Mouse (Mus musculus) granulocyte monocyte progenitor cell, adult 5-6 weeks (primary cell): ENCODE measurements around the gene Klf16. TPM values are rescaled to one million over a fixed set of nuclear protein-coding genes. Genes with fewer than 3 reads are reported as not detected.

Experiments used
- ATAC-seq: replicated peaks from 2 replicates; pipeline ENCODE4 v1.8.0; 2016; ENCODE audit warnings: mild to moderate bottlenecking, moderate TSS enrichment, inconsistent platforms; ENCODE audit not compliant: poor library complexity, severe bottlenecking
- total RNA-seq, 2 experiments: library from RNA; stranded (forward) in 1 of 2; stranded (reverse) in 1 of 2; fragments of 200-712, 200-1000 nt in 1 of 2; fragments of >200 nt in 1 of 2; fragmentation: Nextera tagmentation in 1 of 2; gene quantifications; 2 replicates each; pipeline ENCODE4 v1.2.3; 2014 to 2017

The Klf16 gene
- total RNA-seq, 2 experiments from 2014 or later = 6.8 to 9.3 TPM

- ATAC-seq = peak; percentile 55
Observed at GRCm38 (mm10) chr10:80578131-80578750, 1.1 kb upstream of the Klf16 start.

- peak; percentile 12; the same call in 1 of the 2 replicates for ATAC-seq
Observed at GRCm38 (mm10) chr10:80576351-80577194, 548 bp downstream of the Klf16 start.

GRCm38 (mm10) chr10:80575925-80576324, 1.2 kb downstream of the Klf16 start:
- no peak for ATAC-seq

GRCm38 (mm10) chr10:80574896-80575295, 2.2 kb downstream of the Klf16 start:
- no peak for ATAC-seq

DNA sequence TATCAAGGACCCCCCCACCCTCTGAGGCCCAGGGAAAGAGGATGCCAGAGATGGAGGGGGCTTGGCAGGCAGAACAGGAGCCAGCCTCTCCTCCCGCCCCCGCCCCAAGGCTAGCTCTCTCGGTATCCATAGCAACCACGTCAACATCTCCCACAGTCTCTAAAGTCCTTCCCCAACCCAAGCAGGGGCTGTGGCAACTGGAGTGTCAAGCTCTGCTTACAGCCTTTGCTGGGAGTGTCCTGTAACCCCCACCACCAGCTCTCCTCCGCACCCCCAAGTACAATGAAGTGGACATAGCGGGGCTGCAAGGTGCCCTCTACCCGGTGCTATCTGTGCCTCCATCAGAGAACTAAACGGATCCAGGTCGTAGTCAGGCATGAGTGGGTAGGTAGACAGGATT, 3.2 kb downstream of the Klf16 start:
- no peak for ATAC-seq

DNA sequence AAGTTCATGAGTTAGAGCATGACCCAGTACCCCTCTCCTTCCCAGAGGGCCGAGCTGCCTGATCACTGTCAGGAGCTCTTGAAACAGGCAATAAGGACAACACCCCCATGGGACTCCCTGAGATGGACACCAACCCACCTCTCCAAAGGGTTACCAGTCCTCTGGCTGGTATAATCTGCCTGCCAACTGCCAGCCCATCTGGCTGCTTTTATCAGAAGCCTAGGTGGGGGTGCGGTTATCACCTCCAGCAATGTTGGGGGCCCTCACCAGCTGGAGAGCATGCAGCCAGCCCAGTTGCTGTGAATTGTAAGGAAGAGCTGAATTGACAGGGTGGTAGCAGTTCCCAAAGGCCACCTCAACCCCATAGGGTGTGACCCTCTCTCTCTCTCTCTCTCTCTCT, 4.6 kb downstream of the Klf16 start:
- no peak for ATAC-seq

DNA sequence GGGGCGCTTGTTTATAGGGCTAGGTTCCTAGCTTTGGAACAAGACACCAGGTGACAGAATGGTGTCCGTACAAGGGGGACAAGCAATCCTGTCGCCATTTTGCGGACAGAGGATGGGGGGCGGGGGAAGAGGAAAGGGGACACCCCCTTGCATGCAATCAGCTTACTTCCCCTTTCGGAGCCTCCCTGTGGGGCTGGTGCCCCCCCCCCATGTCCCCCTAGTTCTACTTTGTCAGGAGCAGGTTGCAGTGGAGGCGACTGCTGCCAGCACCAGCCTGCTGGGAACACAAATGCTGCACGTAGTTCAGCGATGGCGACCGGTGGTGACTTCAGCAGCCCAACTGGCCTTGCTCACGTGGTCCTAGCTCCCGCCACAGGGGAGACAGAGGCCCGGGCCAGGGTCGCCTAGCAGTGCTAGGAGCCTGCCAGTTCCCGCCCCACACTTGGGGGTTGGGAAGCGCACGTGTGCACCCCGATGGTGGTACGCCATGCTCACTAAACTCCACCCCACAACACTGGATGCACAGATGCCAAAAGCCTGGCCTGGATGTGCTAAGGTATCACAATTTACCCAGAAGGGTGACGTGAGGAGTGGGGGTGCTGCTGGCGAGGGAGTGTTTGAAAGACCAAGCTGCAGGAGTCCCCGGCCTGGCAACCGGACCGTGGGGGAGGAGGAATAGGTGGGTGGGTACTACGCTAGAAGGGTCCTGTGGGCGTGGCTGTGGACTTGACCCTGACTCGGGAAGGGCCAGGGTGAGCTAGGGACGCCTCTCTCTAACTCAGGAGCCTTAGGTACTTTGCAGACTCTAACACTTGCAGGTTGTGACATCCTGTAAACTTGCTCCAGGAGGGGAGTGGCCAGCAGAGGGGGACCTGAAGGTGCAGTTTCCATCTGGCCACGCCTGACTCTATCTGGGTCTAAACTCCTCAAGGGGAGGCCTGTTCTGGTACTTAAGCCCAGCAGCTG, 6.0 kb downstream of the Klf16 start:
- peak; percentile 52 for ATAC-seq

DNA sequence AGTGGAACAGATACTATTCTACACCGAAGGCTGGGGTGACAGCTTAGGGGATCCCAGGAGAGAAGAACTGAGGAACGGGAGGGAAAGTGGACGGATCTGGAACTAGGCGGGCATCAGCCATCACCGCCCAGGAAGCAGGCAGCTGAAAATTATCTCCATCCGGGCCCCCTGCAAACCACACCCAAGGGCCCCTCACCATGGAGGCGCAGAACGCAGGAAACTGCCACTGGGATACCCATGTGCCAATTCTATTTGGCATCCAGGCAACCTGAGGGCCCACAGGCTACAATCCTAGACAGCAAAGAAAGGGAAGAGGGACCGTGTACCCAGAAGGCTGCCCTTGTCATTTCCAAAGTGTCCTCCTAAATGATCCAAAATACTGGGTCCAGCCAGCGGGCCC, 6.7 kb downstream of the Klf16 start:
- ATAC-seq = no peak

DNA sequence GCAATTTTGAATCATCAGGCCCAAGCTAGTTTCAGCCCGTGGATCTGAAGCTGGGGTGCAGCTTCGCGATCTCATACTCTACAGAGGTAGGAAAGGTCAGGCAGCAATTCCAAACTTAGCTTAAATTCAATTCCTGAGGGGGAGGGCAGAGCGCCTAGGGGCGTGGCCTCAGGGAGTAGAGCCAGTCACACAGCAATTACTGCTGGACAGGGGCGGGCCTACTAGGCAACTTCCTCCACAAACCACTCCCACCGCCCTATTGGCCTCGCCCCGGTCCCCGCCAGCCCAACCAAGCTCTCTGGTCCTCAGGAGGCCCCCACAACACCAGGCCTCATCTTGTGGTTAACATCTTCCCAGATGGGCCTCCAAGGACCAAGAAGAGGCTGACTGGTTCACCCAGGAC, 7.5 kb downstream of the Klf16 start:
- ATAC-seq = peak; percentile 69

DNA sequence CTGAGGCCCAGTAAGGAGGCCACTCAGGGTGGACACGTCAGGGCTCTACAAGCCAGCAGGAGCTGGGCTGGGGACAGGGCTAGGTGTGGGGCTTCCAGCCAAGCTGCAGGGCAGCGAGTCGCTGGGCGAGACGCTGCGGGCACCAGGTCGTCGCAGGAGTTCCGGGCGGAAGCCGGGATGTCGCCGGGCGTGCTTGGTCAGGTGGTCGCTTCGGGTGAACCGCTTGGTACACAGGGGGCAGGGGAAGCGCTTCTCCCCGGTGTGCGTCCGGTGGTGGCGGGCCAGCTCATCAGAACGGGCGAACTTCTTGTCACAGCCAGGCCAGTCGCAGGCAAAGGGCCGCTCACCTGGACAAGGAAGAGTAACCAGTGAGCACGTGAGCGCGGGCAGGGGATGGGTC, 8.2 kb downstream of the Klf16 start:
- ATAC-seq = no peak

DNA sequence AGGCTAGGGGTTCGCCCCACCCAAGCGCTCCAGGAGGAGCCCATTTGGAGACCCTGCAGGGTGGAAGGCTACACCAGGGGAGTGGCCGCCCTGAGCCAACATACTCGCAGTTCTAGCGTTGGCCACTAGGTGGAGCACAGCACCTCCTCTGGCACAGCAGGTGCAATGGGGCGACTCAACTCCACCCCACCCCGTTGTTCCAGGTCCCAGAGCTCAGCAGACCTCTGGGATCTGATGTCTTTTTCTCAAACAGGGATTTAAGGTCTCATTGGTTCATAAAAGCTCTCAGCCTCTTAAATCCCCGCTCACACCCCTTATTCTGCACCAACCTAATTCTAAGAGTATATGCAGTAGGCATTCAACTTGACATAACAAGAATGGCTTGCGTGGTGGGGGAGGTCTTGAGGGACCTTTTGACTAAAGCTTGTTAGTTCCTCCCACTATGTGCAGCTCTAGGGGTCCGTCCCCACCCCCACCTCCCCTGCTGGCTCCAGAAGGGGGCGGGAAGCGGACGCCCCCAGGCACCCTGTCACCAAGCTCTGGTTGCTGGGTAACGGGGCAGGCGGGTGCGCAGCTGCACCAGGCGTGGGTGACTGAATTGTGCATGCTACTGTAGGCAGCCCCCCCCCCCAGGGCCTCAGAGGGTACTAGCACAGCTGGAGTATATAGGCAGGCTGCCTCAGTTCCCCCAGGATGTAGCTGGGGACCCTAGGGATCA, 10.6 kb downstream of the Klf16 start:
- ATAC-seq = peak; percentile 49

GRCm38 (mm10) chr10:80561116-80561944, 15.8 kb downstream of the Klf16 start, which contains the start of gene Rexo1:
TSS of gene Rexo1 (minus strand) at chr10:80561560.
- peak; percentile 67 for ATAC-seq

DNA sequence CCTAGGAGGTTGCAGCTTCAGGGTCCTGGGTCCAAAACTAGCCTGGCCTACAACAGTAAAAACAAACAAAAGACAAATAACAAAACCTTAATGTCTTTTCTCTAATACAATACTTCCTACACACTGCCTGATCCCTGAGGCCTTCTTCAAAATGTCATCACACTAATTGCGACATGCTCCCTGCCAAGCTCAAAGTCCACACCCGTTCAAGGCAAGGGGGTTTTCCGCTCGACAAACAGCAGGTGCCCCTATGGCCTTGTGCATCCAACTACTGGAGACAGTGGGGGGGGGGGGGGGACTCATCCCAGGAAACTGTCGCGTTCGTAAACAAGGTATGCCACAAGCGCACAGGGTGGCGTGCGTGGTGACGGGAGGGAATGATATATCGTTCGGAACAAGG, 16.5 kb downstream of the Klf16 start:
- ATAC-seq = peak; percentile 57

DNA sequence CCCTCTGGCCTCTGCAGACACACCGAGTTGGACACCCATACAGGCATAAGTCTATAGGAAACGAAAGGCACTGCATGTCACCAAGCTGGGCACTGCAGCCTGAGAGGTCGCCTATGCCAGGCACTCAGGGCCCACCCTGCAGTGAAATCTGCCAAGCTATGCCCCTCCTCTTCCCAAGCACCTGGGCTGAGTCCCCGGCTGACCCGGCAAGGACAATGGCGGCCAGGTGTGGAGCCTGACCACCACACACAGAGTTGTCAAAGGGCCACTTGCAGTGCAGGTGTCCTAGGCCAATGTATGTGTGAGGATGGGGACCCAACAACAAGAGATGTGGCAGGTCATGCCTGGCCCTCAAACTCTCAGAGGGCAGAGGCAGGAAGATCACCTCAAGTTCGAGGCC, 17.7 kb downstream of the Klf16 start:
- ATAC-seq = no peak

- ATAC-seq = no peak; the same call in 1 of the 2 replicates
Observed at GRCm38 (mm10) chr10:80557346-80557965, 19.7 kb downstream of the Klf16 start.

DNA sequence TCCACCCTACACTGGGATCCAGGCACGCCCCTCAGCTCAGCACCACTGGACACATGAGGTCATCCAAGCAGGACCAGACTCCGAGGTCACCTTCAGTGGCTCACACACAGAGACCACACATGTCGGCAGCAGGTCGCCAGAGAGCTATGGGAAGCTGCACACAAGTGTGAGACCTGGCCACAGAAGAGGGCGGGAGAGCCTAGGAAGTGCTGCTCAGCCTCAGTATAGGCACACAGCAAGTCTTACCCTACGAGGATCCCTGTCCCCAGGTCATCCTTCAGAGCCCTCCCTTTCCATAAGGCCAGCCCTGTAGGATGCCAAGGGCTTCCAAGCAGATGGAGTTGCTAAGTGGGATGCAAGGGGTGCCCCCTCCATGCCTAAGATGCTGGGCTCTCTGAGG, 23.1 kb downstream of the Klf16 start:
- ATAC-seq = no peak

DNA sequence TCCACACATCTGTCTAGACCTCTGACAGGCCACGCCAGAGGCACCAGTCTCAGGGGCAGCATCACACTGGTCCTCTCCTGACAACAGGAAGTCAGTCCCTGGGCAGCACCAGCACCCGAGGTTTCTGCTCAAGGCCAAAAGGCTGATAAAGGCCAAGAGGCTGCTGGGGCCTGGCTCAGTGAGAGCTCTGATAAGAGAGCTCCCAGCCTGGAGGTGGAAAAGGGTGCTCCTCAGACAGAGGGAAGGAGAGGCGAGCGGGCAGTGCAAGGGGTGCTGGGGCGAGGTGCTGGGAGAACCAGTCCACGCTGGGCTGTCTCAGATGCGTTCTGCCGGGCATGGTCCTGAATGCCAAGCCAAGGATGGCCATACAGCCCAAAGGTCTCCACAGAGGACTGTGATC, 23.5 kb downstream of the Klf16 start:
- ATAC-seq = no peak

DNA sequence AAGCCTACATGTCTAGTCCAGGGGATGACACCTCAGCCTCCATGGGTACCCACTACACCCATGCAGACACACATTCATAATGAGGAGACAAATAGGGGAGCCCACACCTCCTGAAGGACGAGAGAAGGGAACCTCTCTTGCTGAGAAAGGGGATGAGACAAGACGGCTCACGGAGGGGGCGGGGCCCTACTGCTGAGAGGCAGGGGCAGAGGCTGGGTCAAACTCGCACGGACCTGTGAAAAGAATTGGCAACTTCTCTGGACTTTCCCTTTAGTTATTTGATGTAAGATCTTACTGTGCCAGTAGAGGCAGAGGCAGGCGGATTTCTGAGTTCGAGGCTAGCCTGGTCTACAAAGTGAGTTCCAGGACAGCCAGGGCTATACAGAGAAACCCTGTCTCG, 24.8 kb downstream of the Klf16 start:
- ATAC-seq = no peak

DNA sequence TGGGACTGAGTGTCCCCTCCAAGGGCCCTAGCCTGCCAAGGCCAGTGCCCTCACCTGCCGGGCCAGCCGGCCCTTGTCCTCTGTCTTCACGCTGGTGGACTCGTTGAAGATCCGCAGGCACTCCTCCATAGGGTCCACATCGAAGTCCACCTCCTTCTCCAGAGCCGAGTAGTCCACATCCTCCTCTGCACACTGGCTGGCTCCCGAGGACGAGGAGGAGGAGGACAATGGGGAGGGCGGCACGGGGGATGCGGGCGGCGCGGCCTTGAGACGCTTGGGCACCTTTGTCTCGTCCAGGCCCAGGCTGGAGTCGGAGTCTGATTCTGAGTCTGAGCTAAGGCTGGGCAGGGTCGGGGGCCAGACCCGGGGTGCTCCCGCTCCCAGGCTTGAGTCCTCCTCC, 27.8 kb downstream of the Klf16 start:
- ATAC-seq = no peak
